12 mouse cellular contexts compared by ENCODE assay signal in genomic region chr1:190324562-190324961, GRCm38 (mm10).
"Had no signal": no experiment of that assay in that cellular context is flagged by ENCODE, and none has a peak within 500 bp of the region (broad histone marks: within the 10 kb centered on the region; RNA-seq: fewer than 3 reads in every experiment).

No protein-coding gene starts in this region.

- ATAC-seq: midbrain, embryonic 13.5 days had no signal

- H3K27ac ChIP-seq: hindbrain, embryonic 14.5 days; kidney, postnatal 0 days; layer of hippocampus, adult 2 months; limb, embryonic 13.5 days; liver, embryonic 13.5 days; midbrain, embryonic 13.5 days had no signal

- H3K4me1 ChIP-seq: limb, embryonic 13.5 days; liver, embryonic 13.5 days; midbrain, embryonic 13.5 days had no signal

- H3K27me3 ChIP-seq: liver, embryonic 13.5 days; midbrain, embryonic 13.5 days had no signal

- H3K9me3 ChIP-seq: limb, embryonic 13.5 days; liver, embryonic 13.5 days; midbrain, embryonic 13.5 days had no signal

- DNase-seq: left cerebral cortex, postnatal 4 days; liver, embryonic 13.5 days; lung, adult 18-20 months; right cerebral cortex, postnatal 4 days; spleen, adult 18-20 months; thymus, adult 18-20 months; thymus, postnatal 14 days had no signal

- H3K36me3 ChIP-seq: limb, embryonic 13.5 days; liver, embryonic 13.5 days; midbrain, embryonic 13.5 days had no signal

- H3K9ac ChIP-seq: hindbrain, embryonic 14.5 days; limb, embryonic 13.5 days; liver, embryonic 13.5 days; midbrain, embryonic 13.5 days had no signal

- H3K4me2 ChIP-seq: hindbrain, embryonic 14.5 days; limb, embryonic 13.5 days; liver, embryonic 13.5 days; midbrain, embryonic 13.5 days had no signal

- H3K4me3 ChIP-seq: layer of hippocampus, adult 2 months; limb, embryonic 13.5 days; liver, embryonic 13.5 days; midbrain, embryonic 13.5 days had no signal
